Mouse (Mus musculus) ES-E14 (cell line): ENCODE data around the gene Krt18.

Experiments used
- CHD2 ChIP-seq: IDR thresholded peaks from 2 replicates; pipeline ENCODE4 v1.6.1; 2014; ENCODE audit warnings: mild to moderate bottlenecking, low read depth, low read length, inconsistent platforms
- HCFC1 ChIP-seq: IDR thresholded peaks from 2 replicates; pipeline ENCODE4 v1.6.1; 2012; ENCODE audit warnings: low read length, inconsistent platforms, borderline replicate concordance; ENCODE audit not compliant: insufficient read depth
- MAFK ChIP-seq: IDR thresholded peaks from 2 replicates; pipeline ENCODE4 v1.6.1; 2014; ENCODE audit warnings: mild to moderate bottlenecking, low read depth, low read length, inconsistent platforms; ENCODE audit not compliant: insufficient read depth
- ZC3H11A ChIP-seq: IDR thresholded peaks from 2 replicates; pipeline ENCODE4 v1.6.1; 2012; ENCODE audit warnings: low read depth, mild to moderate bottlenecking, inconsistent platforms, low read length, borderline replicate concordance

DNA sequence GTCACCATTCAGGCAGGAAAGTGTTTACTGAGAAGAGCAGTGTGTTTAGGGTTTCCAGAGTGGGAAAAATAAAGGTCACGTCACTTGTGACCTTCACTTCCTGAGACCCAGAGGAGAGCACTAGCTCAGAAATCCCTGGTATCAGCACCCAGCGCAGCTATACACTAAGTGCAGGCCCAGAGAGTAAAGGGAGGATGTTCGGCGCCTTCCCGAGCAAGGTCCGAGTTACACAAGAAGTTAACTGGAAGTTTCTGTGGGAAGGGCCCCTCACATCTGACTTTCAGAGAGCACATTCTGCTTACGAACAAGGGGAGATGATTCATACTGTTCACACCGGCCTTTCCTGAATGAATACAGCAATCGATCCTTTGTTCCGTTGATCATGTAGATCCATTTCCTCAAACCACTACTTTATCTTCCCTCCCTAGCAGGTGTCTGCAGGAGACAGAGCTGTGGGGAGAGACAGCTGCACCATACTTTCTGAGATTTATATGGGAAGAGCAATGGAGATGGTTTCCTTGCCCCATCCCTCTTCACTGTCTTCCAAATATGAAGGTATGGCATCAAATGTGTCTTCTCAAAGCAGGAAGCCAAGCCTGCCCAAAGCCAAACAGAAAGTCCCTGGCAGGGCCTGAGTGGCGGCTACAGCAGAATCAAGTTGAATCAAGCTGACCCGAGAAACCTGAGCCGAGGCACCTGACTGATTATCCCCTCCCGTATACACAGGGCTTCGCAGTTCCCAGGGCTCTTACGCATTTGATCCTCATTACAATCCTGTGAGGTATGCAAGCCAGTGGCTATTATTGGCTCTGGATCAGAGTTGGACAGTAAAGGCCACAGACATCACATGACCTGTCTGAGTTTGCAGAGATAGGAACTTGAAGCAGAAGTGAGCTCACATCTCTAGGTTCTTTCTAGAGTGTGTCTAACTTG, 6.4 kb downstream of the Krt18 start:
- TF ChIP-seq MAFK, result no peak
- TF ChIP-seq ZC3H11A, result no peak
- TF ChIP-seq CHD2, result no peak
- no peak for TF ChIP-seq HCFC1
